Mouse (Mus musculus) hindbrain, embryonic 12.5 days (tissue): ENCODE data around the gene Chsy1. TPM values are rescaled to one million over a fixed set of nuclear protein-coding genes. Genes with fewer than 3 reads are reported as not detected.

Source experiments
- ATAC-seq: fragments of 200-750 bp; cut with Nextera tagmentation; 2 replicates; pipeline ENCODE4 v1.8.0; 2017; ENCODE audit warnings: moderate TSS enrichment; ENCODE audit not compliant: low FRiP score
- H3K27ac ChIP-seq: fragments of 300-500 bp; sonication (generic); 2 replicates; pipeline ENCODE4 v1.5.1; 2016; ENCODE audit warnings: mild to moderate bottlenecking
- H3K27me3 ChIP-seq: fragments of 300-500 bp; sonication (generic); 2 replicates; pipeline ENCODE4 v1.6.1; 2016; ENCODE audit warnings: mild to moderate bottlenecking
- H3K36me3 ChIP-seq: fragments of 300-500 bp; sonication (generic); 2 replicates; pipeline ENCODE4 v1.6.1; 2016; ENCODE audit warnings: mild to moderate bottlenecking
- H3K4me1 ChIP-seq: fragments of 300-500 bp; sonication (generic); 2 replicates; pipeline ENCODE4 v1.6.1; 2016
- H3K4me2 ChIP-seq: fragments of 300-500 bp; sonication (generic); replicated peaks from 2 replicates; pipeline ENCODE4 v1.6.1; 2016; ENCODE audit warnings: mild to moderate bottlenecking
- H3K4me3 ChIP-seq: fragments of 300-500 bp; sonication (generic); 2 replicates; pipeline ENCODE4 v1.5.1; 2016; ENCODE audit warnings: mild to moderate bottlenecking
- H3K9ac ChIP-seq: fragments of 300-500 bp; sonication (generic); 2 replicates; pipeline ENCODE4 v1.6.1; 2016; ENCODE audit warnings: mild to moderate bottlenecking, moderate library complexity
- H3K9me3 ChIP-seq: fragments of 300-500 bp; sonication (generic); replicated peaks from 2 replicates; pipeline ENCODE4 v1.6.1; 2016; ENCODE audit warnings: mild to moderate bottlenecking
- WGBS: fragments of 180-500 bp; shearing (Covaris S2); methylation state at CpG from one replicate; pipeline ENCODE4 v1.1.7; 2016; 5-methylcytosine and 5-hydroxymethylcytosine counted together
- polyA plus RNA-seq: library from polyadenylated mRNA; unstranded; fragments of >200 nt; fragmentation: Nextera tagmentation; extraction: Ambion mirVana; gene quantifications from 2 replicates; pipeline ENCODE4 v1.2.1, GENCODE M21; 2016

Chsy1 gene
- polyA plus RNA-seq, 1 experiment from 2014 or later, result 16.1 TPM

- ATAC-seq, result no peak
- peaks cover 5% of the 10 kb centered on the region for H3K36me3 ChIP-seq
- H3K9me3 ChIP-seq, result no peaks in the 10 kb centered on the region
- H3K27ac ChIP-seq, result no peak overlapping the region
- no peak overlapping the region for H3K9ac ChIP-seq
- H3K4me2 ChIP-seq, result no peak overlapping the region
- WGBS, result 98% methylated on average over 3 of the region's 3 CpGs
- H3K27me3 ChIP-seq, result no peaks in the 10 kb centered on the region
- no peak overlapping the region for H3K4me3 ChIP-seq
- no peaks in the 10 kb centered on the region for H3K4me1 ChIP-seq
Observed at GRCm38 (mm10) chr7:66147816-66148215, 38.5 kb downstream of the Chsy1 start.

DNA sequence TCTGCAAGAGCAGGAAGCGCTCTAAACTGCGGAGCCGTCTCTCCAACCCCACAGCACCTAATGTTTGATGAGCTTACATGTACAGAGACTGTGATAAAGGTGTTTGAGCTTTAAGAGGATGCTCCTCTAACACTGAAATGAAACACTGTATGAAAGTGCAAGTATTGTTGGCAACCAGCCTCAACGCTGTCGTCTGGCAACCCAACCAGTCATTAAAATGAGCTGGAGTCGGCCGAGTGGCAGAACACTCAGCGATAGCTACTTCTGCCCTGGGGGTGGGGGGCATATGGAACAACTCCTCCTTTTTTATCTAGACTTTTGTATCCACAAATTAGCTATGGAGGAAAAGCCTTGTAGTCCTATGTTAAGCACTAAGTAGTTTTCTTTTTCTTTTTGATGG is 40.2 kb downstream of the Chsy1 start:
- 85% methylated on average over 8 of the region's 8 CpGs for WGBS
- no peaks in the 10 kb centered on the region for H3K4me1 ChIP-seq
- no peak for ATAC-seq
- H3K9ac ChIP-seq, result no peak overlapping the region
- no peak overlapping the region for H3K4me2 ChIP-seq
- H3K9me3 ChIP-seq, result no peaks in the 10 kb centered on the region
- no peaks in the 10 kb centered on the region for H3K27me3 ChIP-seq
- H3K4me3 ChIP-seq, result no peak overlapping the region
- peaks cover 8% of the 10 kb centered on the region for H3K36me3 ChIP-seq
- no peak overlapping the region for H3K27ac ChIP-seq

GRCm38 (mm10) chr7:66150411-66150810 is 41.1 kb downstream of the Chsy1 start:
- Histone ChIP-seq H3K27ac (no peak overlapping the region), H3K9ac (no peak overlapping the region), H3K36me3 (peaks cover 8% of the 10 kb centered on the region), H3K4me1 (no peaks in the 10 kb centered on the region), H3K27me3 (no peaks in the 10 kb centered on the region), H3K4me3 (no peak overlapping the region), H3K4me2 (no peak overlapping the region), H3K9me3 (no peaks in the 10 kb centered on the region)
- 88% methylated on average over 3 of the region's 3 CpGs for WGBS
- ATAC-seq, result no peak

DNA sequence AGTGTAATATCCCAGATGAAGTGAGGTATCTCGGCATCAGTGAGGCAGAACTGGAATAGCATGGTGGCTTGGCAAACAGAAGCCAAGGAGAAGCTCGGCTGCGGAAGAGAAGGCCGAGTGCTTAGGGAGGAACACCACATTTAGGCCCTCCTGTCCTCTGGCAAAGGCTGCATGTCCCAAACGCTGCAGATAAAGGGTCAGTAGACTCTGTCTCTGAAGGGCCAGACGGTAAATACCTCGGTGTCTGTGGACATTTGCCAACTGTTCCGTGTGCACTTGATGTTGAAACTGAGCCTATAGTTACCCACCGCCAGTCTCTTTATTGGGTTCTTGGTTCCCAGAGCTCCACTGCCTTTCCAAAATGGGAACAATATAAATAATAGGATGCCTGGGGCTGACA is 48.1 kb downstream of the Chsy1 start:
- H3K9me3 ChIP-seq, result no peaks in the 10 kb centered on the region
- no peak overlapping the region for H3K4me2 ChIP-seq
- 84% methylated on average over 9 of the region's 9 CpGs for WGBS
- H3K4me3 ChIP-seq, result no peak overlapping the region
- ATAC-seq, result no peak
- peaks cover 7% of the 10 kb centered on the region for H3K36me3 ChIP-seq
- no peak overlapping the region for H3K9ac ChIP-seq
- no peaks in the 10 kb centered on the region for H3K27me3 ChIP-seq
- H3K4me1 ChIP-seq, result peaks cover 10% of the 10 kb centered on the region; the same call in 1 of the 2 replicates
- H3K27ac ChIP-seq, result no peak overlapping the region

DNA sequence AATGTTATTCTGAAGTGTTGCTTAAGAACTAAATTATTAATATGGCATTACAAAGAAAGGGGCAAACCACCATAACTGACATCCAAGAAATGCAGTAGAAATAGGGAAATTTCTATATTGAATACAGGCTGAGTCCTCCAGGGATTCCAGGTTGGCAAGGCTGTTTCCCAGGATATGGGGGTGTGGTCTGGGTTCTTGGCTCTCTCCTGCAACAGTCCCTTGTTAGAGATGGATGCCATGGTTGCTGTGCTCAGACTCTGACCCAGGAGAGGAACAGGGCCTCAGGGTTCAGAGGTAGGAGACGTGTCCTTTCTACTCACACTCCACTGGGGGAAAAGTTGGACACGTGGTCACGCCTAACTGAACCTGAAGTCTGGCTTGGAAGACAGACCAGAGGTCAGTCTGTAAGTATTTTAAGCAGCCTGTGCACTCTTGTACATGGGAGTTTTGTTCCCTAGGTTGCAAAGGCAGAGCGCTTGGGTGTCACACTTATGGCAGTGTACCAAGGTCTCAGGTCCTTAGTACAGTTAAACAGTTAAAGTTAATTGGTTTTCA is 48.6 kb downstream of the Chsy1 start:
- Histone ChIP-seq H3K4me2 (no peak overlapping the region), H3K4me1 (peaks cover 10% of the 10 kb centered on the region; the same call in 1 of the 2 replicates), H3K9ac (no peak overlapping the region), H3K27ac (no peak overlapping the region; the same call in 1 of the 2 replicates), H3K36me3 (peaks cover 2% of the 10 kb centered on the region), H3K4me3 (no peak overlapping the region), H3K9me3 (no peaks in the 10 kb centered on the region), H3K27me3 (no peaks in the 10 kb centered on the region)
- ATAC-seq, result no peak
- 93% methylated on average over 4 of the region's 4 CpGs for WGBS

- 76% methylated on average over 9 of the region's 9 CpGs for WGBS
- ATAC-seq, result no peak
- H3K9ac ChIP-seq, result no peak overlapping the region
Observed at GRCm38 (mm10) chr7:66158616-66159129, 49.4 kb downstream of the Chsy1 start.

DNA sequence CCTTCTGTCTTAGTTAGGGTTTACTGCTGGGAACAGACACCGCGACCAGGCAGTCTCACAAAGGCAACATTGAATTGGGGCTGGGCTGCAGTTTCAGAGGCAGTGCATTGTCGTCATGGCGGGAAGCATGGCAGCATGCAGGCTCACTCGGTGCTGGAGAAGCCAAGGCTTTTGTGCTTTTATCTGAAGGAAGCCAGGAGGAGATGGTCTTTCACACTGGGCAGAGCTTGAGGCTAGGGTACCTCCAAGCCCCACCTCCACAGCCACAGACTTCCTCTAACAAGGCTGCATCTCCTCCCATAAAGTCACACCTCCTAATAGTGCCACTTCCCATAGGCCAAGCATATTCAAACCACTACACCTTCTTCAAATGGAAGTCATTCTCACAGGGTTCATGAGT is 50.6 kb downstream of the Chsy1 start:
- WGBS, result 43% methylated on average over 5 of the region's 5 CpGs
- no peak overlapping the region for H3K4me2 ChIP-seq
- H3K4me3 ChIP-seq, result no peak overlapping the region
- H3K27me3 ChIP-seq, result no peaks in the 10 kb centered on the region
- no peak overlapping the region for H3K27ac ChIP-seq
- no peaks in the 10 kb centered on the region for H3K36me3 ChIP-seq
- peaks cover 20% of the 10 kb centered on the region for H3K4me1 ChIP-seq
- no peak overlapping the region for H3K9ac ChIP-seq
- no peak for ATAC-seq
- H3K9me3 ChIP-seq, result no peaks in the 10 kb centered on the region

More at GRCm38 (mm10) chr7:66158616-66159129, 49.4 kb downstream of the Chsy1 start:
- no peak overlapping the region for H3K27ac ChIP-seq
- H3K9me3 ChIP-seq, result no peaks in the 10 kb centered on the region
- H3K4me3 ChIP-seq, result no peak overlapping the region
- no peaks in the 10 kb centered on the region for H3K27me3 ChIP-seq
- H3K36me3 ChIP-seq, result no peaks in the 10 kb centered on the region
- H3K4me1 ChIP-seq, result peaks cover 10% of the 10 kb centered on the region; the same call in 1 of the 2 replicates
- H3K4me2 ChIP-seq, result no peak overlapping the region

- Histone ChIP-seq H3K4me1 (peaks cover 25% of the 10 kb centered on the region), H3K9ac (no peak overlapping the region), H3K27ac (no peak overlapping the region), H3K27me3 (no peaks in the 10 kb centered on the region), H3K4me2 (no peak overlapping the region), H3K9me3 (no peaks in the 10 kb centered on the region), H3K4me3 (no peak overlapping the region), H3K36me3 (no peaks in the 10 kb centered on the region)
- 91% methylated on average over 6 of the region's 6 CpGs for WGBS
- ATAC-seq, result no peak
Observed at GRCm38 (mm10) chr7:66161836-66162235, 52.5 kb downstream of the Chsy1 start.

- H3K4me2 ChIP-seq, result no peak overlapping the region
- ATAC-seq, result no peak
- no peaks in the 10 kb centered on the region for H3K9me3 ChIP-seq
- H3K27me3 ChIP-seq, result no peaks in the 10 kb centered on the region
- WGBS, result 84% methylated on average over 7 of the region's 7 CpGs
- no peaks in the 10 kb centered on the region for H3K36me3 ChIP-seq
- H3K4me1 ChIP-seq, result peaks cover 21% of the 10 kb centered on the region
- H3K4me3 ChIP-seq, result no peak overlapping the region
- H3K9ac ChIP-seq, result no peak overlapping the region
- no peak overlapping the region for H3K27ac ChIP-seq
Observed at GRCm38 (mm10) chr7:66162489-66162888, 53.2 kb downstream of the Chsy1 start.

GRCm38 (mm10) chr7:66162981-66163380 is 53.7 kb downstream of the Chsy1 start:
- Histone ChIP-seq H3K4me2 (no peak overlapping the region), H3K27me3 (no peaks in the 10 kb centered on the region), H3K4me3 (no peak overlapping the region), H3K27ac (no peak overlapping the region), H3K9me3 (no peaks in the 10 kb centered on the region), H3K9ac (no peak overlapping the region), H3K36me3 (no peaks in the 10 kb centered on the region), H3K4me1 (peaks cover 16% of the 10 kb centered on the region)
- WGBS, result 90% methylated on average over 1 of the region's 1 CpGs
- no peak for ATAC-seq

DNA sequence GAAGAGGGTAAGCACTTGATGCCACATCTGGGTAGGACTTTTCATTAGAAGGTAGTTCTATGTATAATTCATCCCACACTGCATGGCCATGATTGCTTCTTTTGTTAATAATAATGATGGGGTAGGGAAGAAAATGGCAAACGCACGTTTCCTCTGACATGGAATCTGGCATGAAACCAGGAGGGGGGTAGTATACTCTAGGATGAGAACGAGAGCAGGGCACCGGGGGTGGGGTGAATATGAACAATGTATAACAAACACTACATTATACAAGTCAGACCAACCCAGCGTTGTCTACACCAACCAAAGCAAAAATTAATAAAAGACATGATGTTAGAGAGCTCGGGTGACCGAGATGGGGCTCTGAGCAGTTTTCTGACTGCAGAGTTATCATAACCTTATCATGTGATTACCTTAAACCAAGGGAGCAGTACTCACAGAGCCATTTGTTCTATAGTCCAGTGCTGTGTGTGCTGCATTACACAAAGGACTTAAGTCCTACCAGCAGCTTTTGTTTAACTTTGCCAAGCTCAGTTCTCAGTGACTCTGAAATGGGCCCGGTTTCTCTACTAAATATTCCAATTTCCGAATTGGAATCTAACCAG is 55.2 kb downstream of the Chsy1 start:
- Histone ChIP-seq H3K36me3 (no peaks in the 10 kb centered on the region), H3K4me3 (no peak overlapping the region), H3K4me1 (peaks cover 14% of the 10 kb centered on the region), H3K9ac (no peak overlapping the region), H3K27ac (no peak overlapping the region), H3K27me3 (no peaks in the 10 kb centered on the region), H3K9me3 (no peaks in the 10 kb centered on the region), H3K4me2 (no peak overlapping the region)
- ATAC-seq, result no peak
- WGBS, result 71% methylated on average over 9 of the region's 9 CpGs

- Histone ChIP-seq H3K4me3 (no peak overlapping the region), H3K36me3 (no peaks in the 10 kb centered on the region), H3K27ac (no peak overlapping the region), H3K9ac (no peak overlapping the region), H3K4me2 (no peak overlapping the region), H3K9me3 (no peaks in the 10 kb centered on the region), H3K4me1 (peaks cover 14% of the 10 kb centered on the region), H3K27me3 (no peaks in the 10 kb centered on the region)
- no peak for ATAC-seq
- 56% methylated on average over 5 of the region's 5 CpGs for WGBS
Observed at GRCm38 (mm10) chr7:66165036-66165798, 55.9 kb downstream of the Chsy1 start.
